Mouse (Mus musculus) midbrain, embryonic 15.5 days (tissue): ENCODE results near the gene Tor4a. TPM values are rescaled to one million over a fixed set of nuclear protein-coding genes. Genes with fewer than 3 reads are reported as not detected.
A peak's percentile ranks its signal among the peaks of the same experiment; 100 is the strongest.

Experiments
- ATAC-seq: fragments of 200-750 bp; cut with Nextera tagmentation; replicated peaks from 2 replicates; pipeline ENCODE4 v1.8.0; 2017; ENCODE audit warnings: moderate TSS enrichment
- H3K27ac ChIP-seq: fragments of 300-500 bp; sonication (generic); 2 replicates; pipeline ENCODE4 v1.5.1; 2015; ENCODE audit warnings: mild to moderate bottlenecking, inconsistent platforms
- H3K27me3 ChIP-seq: fragments of 300-500 bp; sonication (generic); replicated peaks from 2 replicates; pipeline ENCODE4 v1.6.1; 2015; ENCODE audit warnings: inconsistent platforms
- H3K36me3 ChIP-seq: fragments of 300-500 bp; sonication (generic); replicated peaks from 2 replicates; pipeline ENCODE4 v1.6.1; 2015; ENCODE audit warnings: inconsistent platforms
- H3K4me1 ChIP-seq: fragments of 300-500 bp; sonication (generic); 2 replicates; pipeline ENCODE4 v1.6.1; 2015; ENCODE audit warnings: inconsistent platforms
- H3K4me2 ChIP-seq: fragments of 300-500 bp; sonication (generic); 2 replicates; pipeline ENCODE4 v1.6.1; 2015; ENCODE audit warnings: inconsistent platforms, mild to moderate bottlenecking, moderate library complexity
- H3K4me3 ChIP-seq: fragments of 300-500 bp; sonication (generic); 2 replicates; pipeline ENCODE4 v1.5.1; 2015; ENCODE audit warnings: mild to moderate bottlenecking, inconsistent platforms
- H3K9ac ChIP-seq: fragments of 300-500 bp; sonication (generic); 2 replicates; pipeline ENCODE4 v1.6.1; 2015; ENCODE audit warnings: mild to moderate bottlenecking, inconsistent platforms
- H3K9me3 ChIP-seq: fragments of 300-500 bp; sonication (generic); 2 replicates; pipeline ENCODE4 v1.6.1; 2016; ENCODE audit warnings: inconsistent platforms
- WGBS: fragments of 180-500 bp; shearing (Covaris S2); methylation state at CpG from one replicate; pipeline ENCODE4 v1.1.7; 2015; ENCODE audit warnings: mixed read lengths; 5-methylcytosine and 5-hydroxymethylcytosine counted together
- polyA plus RNA-seq: library from polyadenylated mRNA; unstranded; fragments of >200 nt; fragmentation: Nextera tagmentation; extraction: Ambion mirVana; gene quantifications from 2 replicates; pipeline ENCODE4 v1.2.1, GENCODE M21; 2015

The Tor4a gene
- polyA plus RNA-seq, 1 experiment from 2014 or later, result 1.9 TPM

DNA sequence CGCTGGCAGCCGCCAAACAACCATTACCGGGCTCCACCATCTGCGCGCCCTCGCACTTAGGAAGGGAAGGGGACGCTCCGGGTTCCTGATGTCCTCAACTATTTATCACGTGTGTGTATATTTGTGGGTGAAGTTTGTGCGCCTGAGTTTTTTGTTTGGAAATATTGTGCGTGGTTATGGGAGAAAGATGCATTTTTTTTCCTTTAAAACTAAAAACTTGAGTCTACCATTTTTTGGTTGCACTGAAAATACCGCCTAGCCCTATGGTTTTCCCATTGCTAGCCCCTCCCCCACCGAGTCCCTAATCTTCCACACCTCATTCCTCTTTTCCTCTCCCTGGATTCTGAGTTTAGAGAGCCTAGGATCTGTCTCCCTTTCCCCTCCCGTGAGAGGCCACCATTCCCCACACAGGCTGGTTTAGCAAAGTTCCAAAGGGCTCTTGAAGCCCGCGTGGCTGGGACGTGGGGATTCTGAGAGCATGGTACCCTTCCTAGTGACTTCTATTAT lies 14.7 kb downstream of the Tor4a start:
- Histone ChIP-seq H3K4me2 (peak overlapping the region; percentile 77), H3K4me1 (peaks cover 50% of the 10 kb centered on the region), H3K9me3 (no peaks in the 10 kb centered on the region), H3K36me3 (no peaks in the 10 kb centered on the region), H3K27me3 (no peaks in the 10 kb centered on the region), H3K27ac (peak overlapping the region; percentile 79), H3K4me3 (peak overlapping the region; percentile 65), H3K9ac (peak overlapping the region; percentile 53)
- ATAC-seq, result no peak
- WGBS, result 0% methylated on average over 17 of the region's 17 CpGs

DNA sequence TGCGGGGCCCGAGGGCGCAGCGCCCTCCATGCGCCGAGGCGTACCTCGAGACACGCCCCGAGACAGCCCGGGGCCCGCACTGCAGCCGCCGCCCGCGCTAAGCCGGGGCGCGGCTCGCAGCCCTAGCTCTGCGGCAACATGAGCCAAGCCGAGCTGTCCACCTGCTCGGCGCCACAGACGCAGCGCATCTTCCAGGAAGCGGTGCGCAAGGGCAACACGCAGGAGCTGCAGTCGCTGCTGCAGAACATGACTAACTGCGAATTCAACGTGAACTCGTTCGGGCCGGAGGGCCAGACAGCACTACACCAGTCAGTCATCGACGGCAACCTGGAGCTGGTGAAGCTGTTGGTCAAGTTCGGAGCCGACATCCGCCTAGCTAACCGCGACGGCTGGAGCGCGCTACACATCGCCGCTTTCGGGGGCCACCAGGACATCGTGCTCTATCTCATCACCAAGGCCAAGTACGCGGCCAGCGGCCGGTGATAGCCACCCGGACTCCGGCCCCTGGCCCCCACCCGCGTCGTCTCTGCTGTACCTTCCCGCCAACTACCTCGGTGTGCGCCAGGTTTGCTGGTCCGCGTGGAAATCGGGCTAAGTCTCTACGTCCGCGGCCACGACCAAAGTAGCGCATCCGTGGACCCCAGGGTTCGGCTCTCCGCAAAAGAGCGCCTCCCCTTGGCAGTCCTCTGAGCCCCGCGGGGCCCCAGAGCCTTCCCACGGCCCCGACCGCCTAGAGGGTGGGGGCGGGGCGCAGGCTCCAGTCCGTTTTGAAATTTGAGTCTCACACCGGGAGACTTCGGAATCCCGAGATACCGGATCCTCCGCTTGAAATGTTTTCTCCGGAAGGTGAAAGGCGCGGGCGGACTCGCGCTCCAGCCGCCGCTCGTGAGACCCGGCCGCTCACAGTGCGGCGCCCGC lies 15.5 kb downstream of the Tor4a start:
- under 1% methylated on average over 100 of the region's 100 CpGs for WGBS
- H3K4me3 ChIP-seq, result peak overlapping the region; percentile 65
- no peaks in the 10 kb centered on the region for H3K36me3 ChIP-seq
- H3K9me3 ChIP-seq, result no peaks in the 10 kb centered on the region
- peak overlapping the region; percentile 79 for H3K27ac ChIP-seq
- peaks cover 55% of the 10 kb centered on the region for H3K4me1 ChIP-seq
- ATAC-seq, result peak; percentile 38
- peak overlapping the region; percentile 53 for H3K9ac ChIP-seq
- no peaks in the 10 kb centered on the region for H3K27me3 ChIP-seq
- peak overlapping the region; percentile 77 for H3K4me2 ChIP-seq

DNA sequence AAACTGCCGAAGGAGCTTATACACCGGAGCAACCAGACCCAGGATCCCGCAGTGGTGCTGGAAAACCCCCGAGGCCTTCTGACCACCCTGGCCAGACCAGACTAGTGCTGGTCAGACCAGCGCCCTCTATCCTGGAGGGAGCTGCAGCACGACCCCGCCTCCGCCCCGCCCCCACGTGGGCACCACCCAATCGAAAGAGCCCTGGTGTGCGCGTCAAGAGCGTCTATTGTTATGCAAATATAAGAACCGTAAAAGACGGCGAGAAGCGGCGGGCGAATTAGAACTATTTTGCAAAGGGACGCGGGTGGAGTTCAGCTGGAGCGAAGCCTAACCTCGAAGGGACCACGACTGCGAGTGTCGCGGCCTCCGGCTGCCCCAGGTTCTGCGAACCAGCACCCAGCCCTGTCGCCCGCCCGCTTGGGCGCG lies 16.2 kb downstream of the Tor4a start, which contains the start of gene Nrarp:
Gene Nrarp (plus strand): TSS at position 281 of the 426 bp plus-strand sequence.
- peaks cover 52% of the 10 kb centered on the region for H3K4me1 ChIP-seq
- H3K9ac ChIP-seq, result peak within 1 kb of the TSS; percentile 53
- H3K36me3 ChIP-seq, result no peaks in the 10 kb centered on the region
- no peaks in the 10 kb centered on the region for H3K27me3 ChIP-seq
- H3K4me2 ChIP-seq, result peak within 1 kb of the TSS; percentile 77
- WGBS, result under 1% methylated on average over 35 of the region's 35 CpGs
- no peaks in the 10 kb centered on the region for H3K9me3 ChIP-seq
- H3K27ac ChIP-seq, result peak within 1 kb of the TSS; percentile 79
- peak; percentile 91 for ATAC-seq
- H3K4me3 ChIP-seq, result peak within 1 kb of the TSS; percentile 65

DNA sequence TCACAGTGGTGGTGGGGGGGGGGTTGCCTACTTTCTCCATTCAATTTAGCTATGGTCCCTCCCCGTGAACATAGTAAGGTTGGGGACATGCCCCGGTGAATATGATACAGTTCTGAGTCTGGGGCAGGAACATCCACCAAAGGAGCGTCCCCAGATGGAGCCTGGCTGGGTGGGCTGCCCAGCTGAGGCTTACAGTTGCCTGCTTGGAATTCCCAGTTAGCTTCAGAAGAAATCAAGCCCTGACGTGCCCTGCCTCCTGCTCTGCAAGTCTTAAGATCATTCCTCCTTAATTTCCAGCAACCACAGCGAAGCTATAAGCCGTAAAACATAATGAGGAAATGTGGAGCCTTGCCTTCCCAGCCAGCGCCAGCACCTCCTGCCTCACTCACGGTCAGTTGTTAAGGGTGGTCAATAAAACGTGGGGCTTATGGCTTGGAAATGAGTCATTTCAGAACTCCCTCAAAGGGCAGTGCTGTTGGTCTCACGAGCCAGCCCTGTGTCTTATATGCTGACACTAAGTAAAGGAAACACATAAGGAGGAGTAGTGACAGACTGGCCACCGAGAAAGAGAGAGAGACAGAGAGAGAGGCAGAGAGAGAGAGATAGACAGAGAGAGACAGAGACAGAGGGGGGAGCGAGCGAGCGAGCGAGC lies 17.0 kb downstream of the Tor4a start:
- peaks cover 50% of the 10 kb centered on the region for H3K4me1 ChIP-seq
- no peaks in the 10 kb centered on the region for H3K9me3 ChIP-seq
- ATAC-seq, result no peak
- WGBS, result 36% methylated on average over 15 of the region's 15 CpGs
- no peaks in the 10 kb centered on the region for H3K27me3 ChIP-seq
- no peaks in the 10 kb centered on the region for H3K36me3 ChIP-seq
- H3K4me2 ChIP-seq, result peak overlapping the region; percentile 77
- H3K4me3 ChIP-seq, result peak overlapping the region; percentile 65
- peak overlapping the region; percentile 70 for H3K27ac ChIP-seq
- 0 out of 2 replicates have a peak overlapping the region, but pooled peaks have one; percentile 25 for H3K9ac ChIP-seq

DNA sequence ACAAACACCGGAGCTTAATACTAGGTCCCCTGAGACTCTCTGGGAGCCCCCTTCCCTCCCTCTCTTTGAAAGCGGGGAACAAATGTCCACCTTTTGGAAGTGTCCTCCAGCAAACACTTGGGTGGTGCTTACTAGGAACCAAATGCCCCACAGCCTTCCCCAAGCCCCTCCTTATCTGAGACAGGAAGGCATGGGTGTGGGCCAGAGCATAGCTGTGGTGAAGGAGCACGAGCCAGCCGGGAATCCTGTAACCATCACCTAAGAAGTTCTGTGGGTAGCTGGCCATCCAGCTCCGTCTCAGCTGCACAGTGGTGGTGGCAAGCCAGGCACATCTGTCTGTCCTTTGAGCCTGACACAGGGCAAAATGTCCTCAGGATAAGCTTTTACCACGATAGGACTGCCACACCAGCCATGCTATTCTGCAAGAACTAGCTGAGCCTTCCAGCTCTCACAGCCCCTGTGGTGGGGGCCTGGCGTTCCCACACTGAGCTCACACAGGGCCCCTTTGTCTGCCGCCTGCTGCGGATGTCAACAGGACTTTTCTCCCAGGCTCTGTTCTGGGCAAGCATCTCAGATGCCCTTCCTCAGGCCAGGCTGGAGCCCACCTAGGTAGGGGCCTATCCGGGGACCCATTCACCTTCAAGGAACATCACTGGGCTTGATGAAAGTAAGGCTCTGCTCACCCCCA lies 18.3 kb downstream of the Tor4a start:
- Histone ChIP-seq H3K36me3 (no peaks in the 10 kb centered on the region), H3K27ac (peak overlapping the region; percentile 76), H3K4me3 (no peak overlapping the region), H3K9me3 (no peaks in the 10 kb centered on the region), H3K9ac (no peak overlapping the region; the same call in 1 of the 2 replicates), H3K4me2 (peak overlapping the region; percentile 21), H3K4me1 (peaks cover 47% of the 10 kb centered on the region), H3K27me3 (no peaks in the 10 kb centered on the region)
- ATAC-seq, result no peak
- WGBS, result 21% methylated on average over 10 of the region's 10 CpGs

DNA sequence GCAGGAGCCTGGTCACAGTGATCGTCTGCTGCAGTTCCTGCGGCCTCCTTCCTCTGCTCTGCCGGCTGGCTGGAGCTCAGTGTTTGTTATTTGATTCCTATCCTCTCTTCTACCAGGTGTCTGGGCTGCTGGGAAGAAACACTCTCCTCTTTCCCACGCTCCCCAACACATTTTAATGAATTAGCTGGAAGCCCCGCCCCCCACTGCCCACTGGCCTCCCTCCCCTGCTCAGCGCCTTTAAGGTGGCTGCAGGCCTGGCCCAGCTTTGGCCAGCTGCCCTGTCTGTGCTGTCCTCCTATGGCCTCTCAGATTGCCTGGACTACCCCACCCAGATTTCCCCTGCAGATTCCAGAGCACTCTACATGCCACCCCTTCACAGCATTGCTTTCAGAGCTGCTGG lies 19.0 kb downstream of the Tor4a start:
- Histone ChIP-seq H3K4me2 (peak overlapping the region; percentile 25), H3K9me3 (no peaks in the 10 kb centered on the region), H3K4me3 (0 out of 2 replicates have a peak overlapping the region, but pooled peaks have one; percentile 14), H3K4me1 (peaks cover 44% of the 10 kb centered on the region), H3K27ac (peak overlapping the region; percentile 76), H3K36me3 (no peaks in the 10 kb centered on the region), H3K9ac (no peak overlapping the region; the same call in 1 of the 2 replicates), H3K27me3 (no peaks in the 10 kb centered on the region)
- WGBS, result 3% methylated on average over 5 of the region's 6 CpGs
- ATAC-seq, result peak; percentile 19

DNA sequence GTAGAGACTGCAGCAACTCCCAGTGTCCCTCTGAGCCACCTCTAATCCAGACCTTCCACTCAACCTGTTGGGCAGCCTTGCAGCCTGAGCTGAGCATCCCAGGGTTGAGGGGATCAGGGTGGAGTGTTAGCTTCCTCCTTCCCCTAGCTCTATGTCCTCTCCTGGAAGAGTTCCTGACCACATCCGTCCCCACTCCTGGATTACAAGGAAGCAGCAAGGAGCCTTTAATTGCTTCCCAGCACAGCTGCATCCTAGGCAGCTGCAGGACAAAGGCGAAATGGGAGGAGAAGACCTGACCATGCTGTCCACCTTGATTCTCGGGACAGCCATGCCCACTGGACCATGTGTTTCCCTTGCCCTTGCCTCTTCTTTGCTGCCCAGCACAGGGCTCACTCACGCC lies 19.6 kb downstream of the Tor4a start:
- WGBS, result 35% methylated on average over 4 of the region's 4 CpGs
- Histone ChIP-seq H3K9ac (no peak overlapping the region), H3K9me3 (no peaks in the 10 kb centered on the region), H3K27ac (peak overlapping the region; percentile 76), H3K36me3 (no peaks in the 10 kb centered on the region), H3K27me3 (no peaks in the 10 kb centered on the region), H3K4me2 (peak overlapping the region; percentile 25), H3K4me1 (peaks cover 39% of the 10 kb centered on the region), H3K4me3 (0 out of 2 replicates have a peak overlapping the region, but pooled peaks have one; percentile 14)
- no peak for ATAC-seq

DNA sequence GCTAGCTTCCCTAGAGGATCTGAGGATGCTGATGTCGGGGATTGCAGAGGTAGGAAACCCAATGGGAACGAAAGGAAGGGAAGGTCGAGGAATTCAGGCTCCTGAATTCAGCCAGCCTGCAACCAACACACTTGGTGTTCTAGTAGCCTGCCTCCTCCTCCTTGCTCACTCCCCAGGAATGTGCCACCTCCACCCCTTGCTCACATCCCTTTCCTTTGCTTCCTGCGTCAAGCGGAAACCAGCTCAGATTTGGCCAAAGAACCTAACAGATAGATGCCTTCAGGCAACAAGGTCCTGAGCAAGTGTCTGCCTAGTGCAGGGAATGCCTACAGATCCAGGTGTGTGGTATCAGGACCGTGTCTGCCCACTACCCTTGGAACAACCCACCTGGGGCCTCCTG lies 20.1 kb downstream of the Tor4a start:
- peak overlapping the region; percentile 76 for H3K27ac ChIP-seq
- H3K9me3 ChIP-seq, result no peaks in the 10 kb centered on the region
- no peaks in the 10 kb centered on the region for H3K36me3 ChIP-seq
- H3K27me3 ChIP-seq, result no peaks in the 10 kb centered on the region
- H3K9ac ChIP-seq, result no peak overlapping the region
- peak overlapping the region; percentile 25; the same call in 1 of the 2 replicates for H3K4me2 ChIP-seq
- whole genome bisulfite sequencing, result 70% methylated on average over 6 of the region's 6 CpGs
- H3K4me1 ChIP-seq, result peaks cover 34% of the 10 kb centered on the region
- ATAC-seq, result no peak
- no peak overlapping the region for H3K4me3 ChIP-seq

DNA sequence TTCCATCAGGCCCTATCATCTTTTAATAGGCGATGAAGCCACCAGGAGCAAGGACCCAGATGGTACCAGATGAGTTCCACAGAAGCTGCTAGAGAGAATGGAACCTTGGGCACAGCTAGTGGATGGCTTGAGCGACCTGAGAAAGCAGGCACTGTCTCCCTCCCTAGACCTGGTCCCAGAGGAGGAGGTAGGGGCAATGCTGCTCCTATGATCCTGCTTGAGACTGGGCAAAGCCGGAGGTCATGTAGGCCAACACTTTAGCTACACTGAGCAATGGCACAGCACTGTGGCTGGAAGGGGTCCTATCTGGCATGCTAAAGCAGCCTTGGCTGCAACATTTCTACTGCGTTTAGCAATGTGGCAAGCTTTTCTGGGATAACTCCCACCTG lies 21.0 kb downstream of the Tor4a start:
- 82% methylated on average over 4 of the region's 4 CpGs for WGBS

DNA sequence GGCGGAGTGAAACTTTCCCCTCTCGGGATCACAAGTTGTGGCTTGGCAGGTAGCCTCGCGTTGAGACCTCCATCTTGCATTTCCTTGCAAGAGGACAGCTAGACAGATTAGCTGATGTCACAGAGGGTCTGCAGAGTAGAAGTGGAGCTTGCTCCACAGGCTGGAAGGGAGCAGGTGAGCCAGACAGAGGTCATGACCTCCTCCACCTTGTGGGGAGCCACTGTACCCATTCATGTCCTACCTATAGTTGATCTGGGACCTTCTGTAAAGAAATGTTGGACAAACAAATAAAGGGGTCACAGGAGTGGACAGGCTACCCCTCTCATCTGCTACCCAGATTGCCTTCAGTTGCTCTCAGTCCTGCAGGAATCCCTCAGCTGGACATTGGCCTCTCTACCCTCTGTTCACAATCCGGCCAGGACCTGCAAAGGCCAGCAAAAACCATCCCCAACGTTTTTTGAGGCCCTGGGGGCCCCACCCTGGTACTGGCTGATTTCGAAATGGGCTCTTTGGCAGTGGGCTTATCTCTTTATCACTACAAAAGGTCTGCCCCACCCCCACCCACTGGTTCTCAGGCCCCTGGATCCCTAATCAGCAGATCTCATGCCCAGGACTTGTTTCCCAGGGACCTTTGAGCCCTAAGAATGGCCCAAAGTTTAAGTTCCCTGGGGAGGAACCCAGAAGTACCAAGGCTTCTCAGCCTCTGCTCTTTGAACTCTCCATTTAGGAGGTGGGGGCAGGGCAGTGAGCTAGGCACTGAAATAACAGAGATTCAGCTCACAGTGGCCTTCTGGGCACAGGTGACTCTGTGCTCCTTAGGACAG lies 21.6 kb downstream of the Tor4a start:
- Histone ChIP-seq H3K27ac (no peak overlapping the region), H3K9ac (no peak overlapping the region), H3K27me3 (no peaks in the 10 kb centered on the region), H3K4me3 (no peak overlapping the region), H3K4me2 (no peak overlapping the region), H3K36me3 (no peaks in the 10 kb centered on the region), H3K9me3 (no peaks in the 10 kb centered on the region), H3K4me1 (peaks cover 26% of the 10 kb centered on the region)
- WGBS, result 60% methylated on average over 7 of the region's 7 CpGs
- ATAC-seq, result no peak

More for the DNA sequence above, 21.0 kb downstream of the Tor4a start:
- Histone ChIP-seq H3K4me3 (no peak overlapping the region), H3K9me3 (no peaks in the 10 kb centered on the region), H3K27ac (no peak overlapping the region), H3K27me3 (no peaks in the 10 kb centered on the region), H3K4me2 (no peak overlapping the region), H3K4me1 (peaks cover 28% of the 10 kb centered on the region), H3K36me3 (no peaks in the 10 kb centered on the region), H3K9ac (no peak overlapping the region)
- ATAC-seq, result no peak

DNA sequence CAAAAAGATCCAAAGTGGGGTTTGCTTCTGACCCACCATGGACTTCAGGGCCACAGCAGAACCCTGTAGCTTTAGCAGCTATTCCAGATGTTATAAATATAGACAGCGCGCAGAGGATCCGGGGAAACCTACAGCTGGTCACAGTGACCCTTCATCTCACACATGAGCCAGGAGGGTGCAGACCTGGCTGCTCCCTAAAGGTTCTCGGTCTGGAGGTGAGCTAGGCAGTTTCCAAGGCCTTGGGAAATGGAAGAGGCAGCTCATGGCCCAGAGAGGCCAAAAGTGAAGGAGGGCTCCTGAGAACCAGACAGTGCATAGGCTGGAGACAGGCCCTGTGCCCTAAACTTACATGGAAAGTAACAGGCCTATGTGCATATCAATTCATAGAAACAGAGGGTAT lies 22.9 kb downstream of the Tor4a start:
- no peak overlapping the region for H3K9ac ChIP-seq
- H3K4me2 ChIP-seq, result no peak overlapping the region
- no peak overlapping the region for H3K27ac ChIP-seq
- WGBS, result 95% methylated on average over 4 of the region's 4 CpGs
- no peak for ATAC-seq
- no peak overlapping the region for H3K4me3 ChIP-seq
- H3K9me3 ChIP-seq, result no peaks in the 10 kb centered on the region
- peaks cover 27% of the 10 kb centered on the region for H3K4me1 ChIP-seq
- H3K36me3 ChIP-seq, result no peaks in the 10 kb centered on the region
- H3K27me3 ChIP-seq, result no peaks in the 10 kb centered on the region
